Mouse (Mus musculus): Measurements from ENCODE around the gene Lingo1. TPM values are rescaled to one million over a fixed set of nuclear protein-coding genes. Genes with fewer than 3 reads are reported as not detected.
A peak's percentile ranks its signal among the peaks of the same experiment; 100 is the strongest.

Lingo1 gene
- polyA plus RNA-seq, 1 experiment from 2014 or later = 0.75 TPM

- ATAC-seq = no peak
- no peaks in the 10 kb centered on the region for H3K36me3 ChIP-seq
- H3K27ac ChIP-seq = no peak overlapping the region
- peaks cover 91% of the 10 kb centered on the region for H3K27me3 ChIP-seq (replicated peaks)
- H3K9me3 ChIP-seq (replicated peaks) = no peaks in the 10 kb centered on the region
- 2% methylated on average over 67 of the region's 68 CpGs for WGBS (ENCODE audit: insufficient replicate concordance)
- H3K9ac ChIP-seq = peak overlapping the region; percentile 48; the same call in 1 of the 2 replicates
- H3K4me1 ChIP-seq = peaks cover 13% of the 10 kb centered on the region
- peak overlapping the region; percentile 66 for H3K4me2 ChIP-seq
- peak overlapping the region; percentile 51 for H3K4me3 ChIP-seq
Observed at GRCm38 (mm10) chr9:56635498-56636121, 160.7 kb downstream of the Lingo1 start.

- Histone ChIP-seq H3K9ac (peak overlapping the region; percentile 48; the same call in 1 of the 2 replicates), H3K4me1 (peaks cover 13% of the 10 kb centered on the region), H3K4me3 (peak overlapping the region; percentile 51), H3K36me3 (no peaks in the 10 kb centered on the region), H3K27ac (no peak overlapping the region), H3K4me2 (peak overlapping the region; percentile 66), H3K9me3 (replicated peaks) (no peaks in the 10 kb centered on the region), H3K27me3 (replicated peaks) (peaks cover 88% of the 10 kb centered on the region)
- WGBS (ENCODE audit: insufficient replicate concordance) = under 1% methylated on average over 40 of the region's 40 CpGs
- no peak for ATAC-seq
Observed at GRCm38 (mm10) chr9:56635121-56635497, 161.2 kb downstream of the Lingo1 start.

GRCm38 (mm10) chr9:56634406-56635120 is 161.7 kb downstream of the Lingo1 start:
- Histone ChIP-seq H3K9ac (0 out of 2 replicates have a peak overlapping the region, but pooled peaks have one; percentile 48), H3K4me2 (peak overlapping the region; percentile 66), H3K36me3 (no peaks in the 10 kb centered on the region), H3K9me3 (replicated peaks) (no peaks in the 10 kb centered on the region), H3K27ac (no peak overlapping the region), H3K4me3 (peak overlapping the region; percentile 51), H3K4me1 (peaks cover 13% of the 10 kb centered on the region), H3K27me3 (replicated peaks) (peaks cover 82% of the 10 kb centered on the region)
- 3% methylated on average over 23 of the region's 25 CpGs for WGBS (ENCODE audit: insufficient replicate concordance)
- no peak for ATAC-seq

GRCm38 (mm10) chr9:56633449-56634225 is 162.6 kb downstream of the Lingo1 start:
- H3K36me3 ChIP-seq = no peaks in the 10 kb centered on the region
- no peaks in the 10 kb centered on the region for H3K9me3 ChIP-seq (replicated peaks)
- peaks cover 73% of the 10 kb centered on the region for H3K27me3 ChIP-seq (replicated peaks)
- WGBS (ENCODE audit: insufficient replicate concordance) = 27% methylated on average over 13 of the region's 13 CpGs
- H3K27ac ChIP-seq = no peak overlapping the region
- peaks cover 13% of the 10 kb centered on the region for H3K4me1 ChIP-seq
- H3K9ac ChIP-seq = no peak overlapping the region
- peak overlapping the region; percentile 66 for H3K4me2 ChIP-seq
- ATAC-seq = no peak
- H3K4me3 ChIP-seq = 0 out of 2 replicates have a peak overlapping the region, but pooled peaks have one; percentile 2

GRCm38 (mm10) chr9:56630945-56631344 is 165.3 kb downstream of the Lingo1 start:
- Histone ChIP-seq H3K4me1 (peaks cover 10% of the 10 kb centered on the region), H3K27ac (no peak overlapping the region), H3K4me3 (no peak overlapping the region), H3K36me3 (no peaks in the 10 kb centered on the region), H3K9me3 (replicated peaks) (no peaks in the 10 kb centered on the region), H3K9ac (no peak overlapping the region), H3K4me2 (no peak overlapping the region), H3K27me3 (replicated peaks) (peaks cover 58% of the 10 kb centered on the region)
- WGBS (ENCODE audit: insufficient replicate concordance) = 56% methylated on average over 4 of the region's 4 CpGs
- no peak for ATAC-seq

- no peak overlapping the region for H3K27ac ChIP-seq
- WGBS (ENCODE audit: insufficient replicate concordance) = 59% methylated on average over 5 of the region's 5 CpGs
- H3K4me3 ChIP-seq = no peak overlapping the region
- no peak overlapping the region for H3K9ac ChIP-seq
- H3K27me3 ChIP-seq (replicated peaks) = peaks cover 54% of the 10 kb centered on the region
- H3K4me2 ChIP-seq = no peak overlapping the region
- H3K4me1 ChIP-seq = 0 out of 2 replicates have a peak, but pooled peaks cover 2% of the 10 kb centered on the region
- ATAC-seq = no peak
- no peaks in the 10 kb centered on the region for H3K9me3 ChIP-seq (replicated peaks)
- no peaks in the 10 kb centered on the region for H3K36me3 ChIP-seq
Observed at GRCm38 (mm10) chr9:56629674-56630397, 166.4 kb downstream of the Lingo1 start.

- Histone ChIP-seq H3K27ac (no peak overlapping the region), H3K27me3 (replicated peaks) (peaks cover 48% of the 10 kb centered on the region), H3K4me3 (no peak overlapping the region), H3K9ac (no peak overlapping the region), H3K36me3 (no peaks in the 10 kb centered on the region), H3K4me1 (no peaks in the 10 kb centered on the region), H3K9me3 (replicated peaks) (no peaks in the 10 kb centered on the region), H3K4me2 (no peak overlapping the region)
- no peak for ATAC-seq
- WGBS (ENCODE audit: insufficient replicate concordance) = 44% methylated on average over 4 of the region's 4 CpGs
Observed at GRCm38 (mm10) chr9:56627295-56627694, 169.0 kb downstream of the Lingo1 start.

- Histone ChIP-seq H3K9ac (no peak overlapping the region), H3K36me3 (no peaks in the 10 kb centered on the region), H3K4me2 (no peak overlapping the region), H3K27me3 (replicated peaks) (peaks cover 62% of the 10 kb centered on the region), H3K4me3 (no peak overlapping the region), H3K9me3 (replicated peaks) (no peaks in the 10 kb centered on the region), H3K4me1 (no peaks in the 10 kb centered on the region), H3K27ac (no peak overlapping the region)
- 23% methylated on average over 2 of the region's 2 CpGs for WGBS (ENCODE audit: insufficient replicate concordance)
- no peak for ATAC-seq
Observed at GRCm38 (mm10) chr9:56624923-56625322, 171.3 kb downstream of the Lingo1 start.

GRCm38 (mm10) chr9:56623361-56623760 is 172.9 kb downstream of the Lingo1 start:
- Histone ChIP-seq H3K4me2 (no peak overlapping the region), H3K27ac (no peak overlapping the region), H3K4me3 (no peak overlapping the region), H3K9me3 (replicated peaks) (no peaks in the 10 kb centered on the region), H3K4me1 (no peaks in the 10 kb centered on the region), H3K27me3 (replicated peaks) (peaks cover 76% of the 10 kb centered on the region), H3K9ac (no peak overlapping the region), H3K36me3 (no peaks in the 10 kb centered on the region)
- 68% methylated on average over 11 of the region's 11 CpGs for WGBS (ENCODE audit: insufficient replicate concordance)
- ATAC-seq = no peak

GRCm38 (mm10) chr9:56622761-56623160 is 173.5 kb downstream of the Lingo1 start:
- Histone ChIP-seq H3K4me2 (no peak overlapping the region), H3K4me3 (no peak overlapping the region), H3K9me3 (replicated peaks) (no peaks in the 10 kb centered on the region), H3K27ac (no peak overlapping the region), H3K36me3 (no peaks in the 10 kb centered on the region), H3K27me3 (replicated peaks) (peaks cover 80% of the 10 kb centered on the region), H3K9ac (no peak overlapping the region), H3K4me1 (no peaks in the 10 kb centered on the region)
- WGBS (ENCODE audit: insufficient replicate concordance) = 63% methylated on average over 7 of the region's 7 CpGs
- ATAC-seq = no peak

- Histone ChIP-seq H3K27me3 (replicated peaks) (peaks cover 72% of the 10 kb centered on the region), H3K27ac (no peak overlapping the region), H3K36me3 (no peaks in the 10 kb centered on the region), H3K9me3 (replicated peaks) (no peaks in the 10 kb centered on the region), H3K4me3 (no peak overlapping the region), H3K4me2 (no peak overlapping the region), H3K9ac (no peak overlapping the region), H3K4me1 (no peaks in the 10 kb centered on the region)
- no peak for ATAC-seq
- WGBS (ENCODE audit: insufficient replicate concordance) = 13% methylated on average over 42 of the region's 42 CpGs
Observed at GRCm38 (mm10) chr9:56620512-56621371, 175.5 kb downstream of the Lingo1 start.
